Mouse (Mus musculus): Measurements from ENCODE around the gene Fgf11. TPM values are rescaled to one million over a fixed set of nuclear protein-coding genes. Genes with fewer than 3 reads are reported as not detected.

Fgf11 gene
- 0.45 and 0.48 TPM in 2 replicates for polyA plus RNA-seq (2016; fragmentation: Nextera tagmentation; extraction: Ambion mirVana)

DNA sequence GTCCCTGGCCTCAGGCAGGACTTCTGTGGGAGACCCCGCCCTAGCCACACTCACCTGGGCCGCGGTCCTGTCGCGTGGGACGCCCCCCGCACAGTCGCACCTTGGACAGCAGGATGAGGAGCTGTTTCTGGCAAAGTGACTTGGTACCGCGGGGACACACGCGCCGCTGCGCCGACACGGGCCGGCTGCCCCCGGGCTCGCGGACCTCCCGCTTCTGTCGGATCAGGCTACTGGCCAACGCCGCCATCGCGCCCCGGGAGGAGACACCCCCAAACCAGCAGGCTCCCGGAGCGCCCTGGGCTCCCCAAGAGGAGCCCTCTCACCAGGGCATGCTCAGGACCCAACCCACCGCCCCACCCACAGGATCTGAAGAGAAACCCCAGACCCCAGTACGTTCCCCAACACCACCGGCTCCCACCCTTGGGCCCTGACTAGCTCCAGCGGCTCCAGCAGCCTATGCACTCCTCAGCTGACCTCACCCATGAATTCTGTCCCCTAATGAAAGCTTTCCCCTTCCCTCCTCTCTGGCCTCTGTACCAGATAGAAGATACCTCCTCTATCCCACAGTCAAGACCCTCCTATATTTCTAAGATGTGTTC lies at the start of gene Fgf11:
TSS of gene Fgf11 (minus strand) at position 479 of the 599 bp plus-strand sequence.
- Histone ChIP-seq H3K27me3 (replicated peaks) (peaks cover 100% of the 10 kb centered on the region), H3K9ac (peak within 1 kb of the TSS; percentile 57), H3K36me3 (no peaks in the 10 kb centered on the region), H3K4me3 (peak within 1 kb of the TSS; percentile 57), H3K27ac (no peak within 1 kb of the TSS), H3K4me2 (peak within 1 kb of the TSS; percentile 70), H3K9me3 (replicated peaks) (0 out of 2 replicates have a peak, but pooled peaks cover 3% of the 10 kb centered on the region), H3K4me1 (peaks cover 53% of the 10 kb centered on the region)
- ATAC-seq: no peak
- 4% methylated on average over 33 of the region's 33 CpGs for WGBS (ENCODE audit: insufficient replicate concordance)

DNA sequence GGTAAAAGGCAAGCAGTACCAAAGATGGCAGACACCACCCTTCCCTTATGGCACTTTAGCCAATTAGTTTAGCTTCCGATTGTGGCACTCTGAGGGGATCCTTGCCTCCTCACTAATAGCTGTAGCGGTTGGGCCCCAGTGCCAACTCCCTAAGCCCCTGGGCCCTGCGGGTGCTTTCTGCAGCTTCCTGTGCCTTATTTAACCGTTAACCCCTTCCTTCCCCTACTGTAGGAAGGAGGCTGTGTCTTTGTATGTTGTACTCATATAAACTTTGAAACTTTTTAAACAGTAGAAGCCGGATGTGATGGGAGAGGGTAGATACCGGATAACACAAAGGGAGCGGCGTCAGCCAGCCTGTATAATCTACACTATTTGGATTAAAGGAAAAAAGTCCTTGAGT lies 49.1 kb upstream of the Fgf11 start:
- Histone ChIP-seq H3K36me3 (peaks cover 56% of the 10 kb centered on the region), H3K4me3 (no peak overlapping the region), H3K4me1 (peaks cover 91% of the 10 kb centered on the region), H3K27ac (peak overlapping the region; percentile 99), H3K9me3 (replicated peaks) (no peaks in the 10 kb centered on the region), H3K27me3 (replicated peaks) (no peaks in the 10 kb centered on the region), H3K9ac (no peak overlapping the region), H3K4me2 (peak overlapping the region; percentile 10; the same call in 1 of the 2 replicates)
- 57% methylated on average over 8 of the region's 8 CpGs for WGBS (ENCODE audit: insufficient replicate concordance)
- no peak for ATAC-seq

GRCm38 (mm10) chr11:69849884-69850283 lies 48.2 kb upstream of the Fgf11 start:
- Histone ChIP-seq H3K27ac (peak overlapping the region; percentile 99), H3K27me3 (replicated peaks) (no peaks in the 10 kb centered on the region), H3K4me2 (0 out of 2 replicates have a peak overlapping the region, but pooled peaks have one; percentile 10), H3K36me3 (peaks cover 56% of the 10 kb centered on the region), H3K4me3 (no peak overlapping the region), H3K9ac (no peak overlapping the region), H3K4me1 (peaks cover 91% of the 10 kb centered on the region), H3K9me3 (replicated peaks) (no peaks in the 10 kb centered on the region)
- WGBS (ENCODE audit: insufficient replicate concordance): 83% methylated on average over 15 of the region's 15 CpGs
- ATAC-seq: no peak

GRCm38 (mm10) chr11:69849128-69849527 lies 47.5 kb upstream of the Fgf11 start:
- Histone ChIP-seq H3K9me3 (replicated peaks) (no peaks in the 10 kb centered on the region), H3K4me1 (peaks cover 85% of the 10 kb centered on the region), H3K27ac (peak overlapping the region; percentile 99), H3K36me3 (peaks cover 56% of the 10 kb centered on the region), H3K4me3 (no peak overlapping the region), H3K9ac (0 out of 2 replicates have a peak overlapping the region, but pooled peaks have one; percentile 8), H3K27me3 (replicated peaks) (no peaks in the 10 kb centered on the region), H3K4me2 (0 out of 2 replicates have a peak overlapping the region, but pooled peaks have one; percentile 10)
- WGBS (ENCODE audit: insufficient replicate concordance): 75% methylated on average over 9 of the region's 9 CpGs
- ATAC-seq: no peak

DNA sequence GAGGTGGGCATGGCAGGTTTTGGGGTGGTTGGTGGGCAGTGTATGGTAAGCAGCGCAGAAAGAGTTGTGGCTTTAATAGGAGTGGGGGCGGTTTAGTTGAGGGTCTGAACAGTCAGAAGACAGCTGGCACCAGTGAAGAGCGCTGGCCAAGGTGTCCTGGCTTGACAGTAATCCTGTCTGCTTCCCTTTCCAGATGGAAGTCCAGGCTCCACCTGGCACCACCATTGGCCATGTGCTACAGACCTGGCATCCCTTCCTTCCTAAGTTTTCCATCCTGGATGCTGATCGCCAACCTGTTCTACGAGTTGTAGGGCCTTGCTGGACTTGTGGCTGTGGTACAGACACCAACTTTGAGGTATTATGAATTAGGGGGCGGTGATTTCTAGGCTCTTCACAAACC lies 46.4 kb upstream of the Fgf11 start:
- peaks cover 54% of the 10 kb centered on the region for H3K36me3 ChIP-seq
- 94% methylated on average over 6 of the region's 6 CpGs for WGBS (ENCODE audit: insufficient replicate concordance)
- peak overlapping the region; percentile 73 for H3K4me3 ChIP-seq
- no peaks in the 10 kb centered on the region for H3K9me3 ChIP-seq (replicated peaks)
- peaks cover 80% of the 10 kb centered on the region for H3K4me1 ChIP-seq
- H3K27ac ChIP-seq: peak overlapping the region; percentile 99
- H3K9ac ChIP-seq: peak overlapping the region; percentile 87; the same call in 1 of the 2 replicates
- no peaks in the 10 kb centered on the region for H3K27me3 ChIP-seq (replicated peaks)
- no peak for ATAC-seq
- H3K4me2 ChIP-seq: peak overlapping the region; percentile 92

GRCm38 (mm10) chr11:69846738-69847688 lies 45.4 kb upstream of the Fgf11 start:
- Histone ChIP-seq H3K27ac (peak overlapping the region; percentile 99), H3K36me3 (peaks cover 44% of the 10 kb centered on the region), H3K4me2 (peak overlapping the region; percentile 92), H3K27me3 (replicated peaks) (no peaks in the 10 kb centered on the region), H3K9ac (peak overlapping the region; percentile 87), H3K4me1 (peaks cover 80% of the 10 kb centered on the region), H3K4me3 (peak overlapping the region; percentile 73), H3K9me3 (replicated peaks) (no peaks in the 10 kb centered on the region)
- 15% methylated on average over 37 of the region's 37 CpGs for WGBS (ENCODE audit: insufficient replicate concordance)
- ATAC-seq: peak; percentile 67

GRCm38 (mm10) chr11:69846198-69846680 lies 44.6 kb upstream of the Fgf11 start, which contains the start of gene Plscr3:
Gene Plscr3, plus strand, starts transcription at chr11:69846376.
- Histone ChIP-seq H3K27ac (peak within 1 kb of the TSS; percentile 99), H3K36me3 (peaks cover 37% of the 10 kb centered on the region), H3K4me3 (peak within 1 kb of the TSS; percentile 73), H3K4me1 (peaks cover 72% of the 10 kb centered on the region), H3K9me3 (replicated peaks) (no peaks in the 10 kb centered on the region), H3K4me2 (peak within 1 kb of the TSS; percentile 92), H3K9ac (peak within 1 kb of the TSS; percentile 87), H3K27me3 (replicated peaks) (no peaks in the 10 kb centered on the region)
- peak; percentile 90 for ATAC-seq
- under 1% methylated on average over 38 of the region's 38 CpGs for WGBS (ENCODE audit: insufficient replicate concordance)

- peak overlapping the region; percentile 98 for H3K4me2 ChIP-seq
- peak overlapping the region; percentile 80 for H3K27ac ChIP-seq
- 0% methylated on average over 7 of the region's 7 CpGs for WGBS (ENCODE audit: insufficient replicate concordance)
- H3K36me3 ChIP-seq: 0 out of 2 replicates have a peak, but pooled peaks cover 5% of the 10 kb centered on the region
- H3K9ac ChIP-seq: peak overlapping the region; percentile 77
- peak overlapping the region; percentile 63 for H3K4me3 ChIP-seq
- peaks cover 72% of the 10 kb centered on the region for H3K4me1 ChIP-seq
- peak; percentile 11 for ATAC-seq
- H3K27me3 ChIP-seq (replicated peaks): peaks cover 41% of the 10 kb centered on the region
- no peaks in the 10 kb centered on the region for H3K9me3 ChIP-seq (replicated peaks)
These were observed 37.1 kb upstream of the Fgf11 start for GRCm38 (mm10) chr11:69838714-69839104.

DNA sequence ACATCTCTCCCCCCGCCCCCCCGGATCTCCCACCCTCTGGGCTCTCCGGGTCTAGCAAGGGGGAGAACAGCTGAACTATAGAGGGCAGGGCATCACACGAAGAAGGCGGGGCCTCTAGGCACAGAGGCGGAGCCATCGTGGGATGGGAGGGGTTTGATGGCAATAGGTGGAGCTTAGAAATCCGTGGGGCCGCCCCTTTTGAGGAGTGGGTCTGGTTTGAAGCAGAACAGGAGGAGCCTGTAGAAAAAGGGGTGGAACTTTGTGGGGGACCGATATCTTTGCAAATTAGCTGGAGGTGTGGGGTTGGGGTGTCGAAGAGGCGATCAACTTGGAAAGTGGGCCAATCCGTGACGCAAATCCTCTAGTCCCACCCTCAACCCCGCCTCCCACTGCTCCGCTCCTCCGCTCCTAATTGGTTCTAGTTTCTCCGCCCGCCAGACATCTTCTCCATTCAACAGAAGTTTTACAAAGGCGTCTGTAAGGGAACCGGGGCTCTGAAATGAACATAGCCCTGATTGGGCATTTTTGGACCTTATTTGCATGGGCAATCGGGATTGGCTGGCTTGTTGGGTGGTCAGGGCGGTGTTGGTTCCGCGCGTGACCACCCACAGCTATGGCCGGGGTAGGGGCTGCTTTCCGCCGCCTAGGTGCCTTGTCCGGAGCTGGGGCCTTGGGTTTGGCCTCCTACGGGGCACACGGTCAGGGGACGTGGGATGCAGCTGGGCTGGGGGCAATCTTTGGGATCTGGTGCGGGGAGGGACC lies 36.5 kb upstream of the Fgf11 start, which contains the start of gene Tmem256:
TSS of gene Tmem256 (plus strand) at position 563 of the 762 bp plus-strand sequence.
- ATAC-seq: peak; percentile 85
- Histone ChIP-seq H3K9me3 (replicated peaks) (no peaks in the 10 kb centered on the region), H3K27ac (peak within 1 kb of the TSS; percentile 80), H3K4me1 (peaks cover 73% of the 10 kb centered on the region), H3K36me3 (0 out of 2 replicates have a peak, but pooled peaks cover 5% of the 10 kb centered on the region), H3K4me2 (peak within 1 kb of the TSS; percentile 98), H3K9ac (peak within 1 kb of the TSS; percentile 77), H3K27me3 (replicated peaks) (peaks cover 47% of the 10 kb centered on the region), H3K4me3 (peak within 1 kb of the TSS; percentile 63)
- under 1% methylated on average over 34 of the region's 34 CpGs for WGBS (ENCODE audit: insufficient replicate concordance)

GRCm38 (mm10) chr11:69837604-69837951 lies 35.9 kb upstream of the Fgf11 start, which contains the start of gene Nlgn2:
Gene Nlgn2, minus strand, starts transcription at chr11:69837784.
- H3K27ac ChIP-seq: peak within 1 kb of the TSS; percentile 80
- peak; percentile 30 for ATAC-seq
- peaks cover 52% of the 10 kb centered on the region for H3K27me3 ChIP-seq (replicated peaks)
- peak within 1 kb of the TSS; percentile 98 for H3K4me2 ChIP-seq
- H3K9ac ChIP-seq: peak within 1 kb of the TSS; percentile 77
- H3K4me3 ChIP-seq: peak within 1 kb of the TSS; percentile 63
- H3K4me1 ChIP-seq: peaks cover 68% of the 10 kb centered on the region
- 0 out of 2 replicates have a peak, but pooled peaks cover 5% of the 10 kb centered on the region for H3K36me3 ChIP-seq
- no peaks in the 10 kb centered on the region for H3K9me3 ChIP-seq (replicated peaks)
- WGBS (ENCODE audit: insufficient replicate concordance): under 1% methylated on average over 30 of the region's 32 CpGs
